Mouse (Mus musculus): Measurements from ENCODE around the gene Sel1l3. TPM values are rescaled to one million over a fixed set of nuclear protein-coding genes. Genes with fewer than 3 reads are reported as not detected.
A peak's percentile ranks its signal among the peaks of the same experiment; 100 is the strongest.

Gene Sel1l3
- polyA plus RNA-seq (2016; fragmentation: Nextera tagmentation; extraction: Ambion mirVana): 0.96 and 1.1 TPM in 2 replicates

DNA sequence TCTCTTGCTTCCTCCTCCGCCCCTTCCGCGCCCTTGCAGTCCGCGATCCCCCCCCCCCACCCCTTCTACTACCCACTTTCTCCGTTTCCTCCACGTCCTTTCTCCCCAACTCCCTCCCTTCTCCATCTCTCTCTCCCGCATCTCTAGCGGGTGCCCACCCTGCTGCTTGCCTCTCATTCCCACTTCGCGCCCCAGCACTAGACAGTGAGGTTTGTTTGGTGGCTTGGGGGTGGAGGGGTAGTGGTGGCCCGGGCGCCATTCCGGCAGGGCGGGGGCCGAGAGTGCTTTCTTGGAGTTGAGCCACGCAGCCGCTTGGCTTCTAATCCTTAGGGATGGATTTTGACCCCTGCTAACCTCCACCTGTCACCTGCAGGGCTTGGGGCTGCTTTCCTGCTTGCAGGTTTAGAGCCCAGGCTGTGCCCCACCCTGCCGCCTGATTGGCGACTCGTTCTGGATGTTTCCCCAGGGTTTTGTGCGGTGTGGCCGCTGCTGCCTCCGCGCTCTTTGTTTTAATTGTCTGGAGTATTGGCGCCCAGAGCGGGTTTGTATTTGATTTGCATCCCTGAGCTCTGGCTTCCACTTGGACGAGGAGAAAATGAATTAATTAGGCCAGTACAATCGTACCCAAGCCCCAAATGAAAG is at the start of gene Sel1l3:
TSS of gene Sel1l3 (minus strand) at position 217 of the 642 bp plus-strand sequence.
- no peaks in the 10 kb centered on the region for H3K9me3 ChIP-seq (replicated peaks)
- peak; percentile 48 for DNase-seq (ENCODE audit: low spot score)
- WGBS: under 1% methylated on average over 25 of the region's 29 CpGs
- H3K4me3 ChIP-seq: peak within 1 kb of the TSS; percentile 75
- H3K36me3 ChIP-seq: no peaks in the 10 kb centered on the region
- H3K4me1 ChIP-seq: peaks cover 36% of the 10 kb centered on the region
- peaks cover 73% of the 10 kb centered on the region for H3K27me3 ChIP-seq (ENCODE audit: low read depth, poor library complexity, severe bottlenecking)
- peak within 1 kb of the TSS; percentile 85 for H3K27ac ChIP-seq (replicated peaks)

DNA sequence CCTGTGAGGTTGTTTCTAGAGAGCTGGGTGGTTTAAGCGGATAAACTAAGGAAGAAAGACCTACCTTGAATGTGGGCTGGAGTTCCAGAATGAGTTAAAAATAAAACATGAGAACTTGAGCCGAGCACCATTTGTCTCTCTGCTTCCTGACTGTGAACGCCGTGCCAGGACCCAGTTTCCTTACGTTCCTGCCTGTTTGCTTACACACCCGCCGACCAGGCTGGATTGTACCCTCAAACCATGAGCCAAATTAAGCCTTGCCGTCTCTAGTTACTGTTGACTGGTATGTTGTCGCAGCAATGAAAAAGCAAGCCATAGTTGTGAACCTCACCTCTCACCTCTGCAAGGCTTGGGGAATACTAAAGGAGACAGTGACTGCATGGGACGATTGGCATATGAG is 48.3 kb upstream of the Sel1l3 start:
- Histone ChIP-seq H3K27ac (replicated peaks) (no peak overlapping the region), H3K4me3 (no peak overlapping the region), H3K36me3 (no peaks in the 10 kb centered on the region), H3K27me3 (ENCODE audit: low read depth, poor library complexity, severe bottlenecking) (peaks cover 29% of the 10 kb centered on the region), H3K9me3 (replicated peaks) (peaks cover 4% of the 10 kb centered on the region; the same call in 1 of the 2 replicates), H3K4me1 (peaks cover 25% of the 10 kb centered on the region)
- DNase-seq (ENCODE audit: low spot score): no peak
- WGBS: 91% methylated on average over 10 of the region's 10 CpGs

DNA sequence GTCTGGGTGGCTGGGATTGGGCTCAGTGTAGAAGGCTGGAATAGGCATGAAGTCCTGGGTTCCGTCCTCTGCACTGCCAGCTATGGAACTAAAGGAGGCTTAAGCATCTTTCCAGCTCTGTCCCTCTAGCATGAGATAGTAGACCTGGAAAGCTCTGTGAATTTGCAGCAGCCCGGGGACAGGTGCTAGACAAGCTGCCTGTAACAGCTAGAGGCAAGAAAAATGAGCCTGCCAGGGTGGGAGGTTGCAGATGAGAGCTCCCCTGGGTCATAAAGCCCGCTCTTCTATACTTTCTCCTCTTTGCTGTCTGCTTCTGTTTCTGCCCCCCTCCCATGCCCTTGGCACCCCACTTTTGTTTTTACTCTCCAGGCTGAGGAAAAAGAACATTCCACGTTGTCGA is 46.2 kb upstream of the Sel1l3 start:
- peaks cover 4% of the 10 kb centered on the region; the same call in 1 of the 2 replicates for H3K9me3 ChIP-seq (replicated peaks)
- peaks cover 35% of the 10 kb centered on the region for H3K4me1 ChIP-seq
- DNase-seq (ENCODE audit: low spot score): no peak
- no peaks in the 10 kb centered on the region for H3K36me3 ChIP-seq
- peaks cover 43% of the 10 kb centered on the region for H3K27me3 ChIP-seq (ENCODE audit: low read depth, poor library complexity, severe bottlenecking)
- H3K27ac ChIP-seq (replicated peaks): no peak overlapping the region
- WGBS: 76% methylated on average over 5 of the region's 5 CpGs
- no peak overlapping the region for H3K4me3 ChIP-seq

DNA sequence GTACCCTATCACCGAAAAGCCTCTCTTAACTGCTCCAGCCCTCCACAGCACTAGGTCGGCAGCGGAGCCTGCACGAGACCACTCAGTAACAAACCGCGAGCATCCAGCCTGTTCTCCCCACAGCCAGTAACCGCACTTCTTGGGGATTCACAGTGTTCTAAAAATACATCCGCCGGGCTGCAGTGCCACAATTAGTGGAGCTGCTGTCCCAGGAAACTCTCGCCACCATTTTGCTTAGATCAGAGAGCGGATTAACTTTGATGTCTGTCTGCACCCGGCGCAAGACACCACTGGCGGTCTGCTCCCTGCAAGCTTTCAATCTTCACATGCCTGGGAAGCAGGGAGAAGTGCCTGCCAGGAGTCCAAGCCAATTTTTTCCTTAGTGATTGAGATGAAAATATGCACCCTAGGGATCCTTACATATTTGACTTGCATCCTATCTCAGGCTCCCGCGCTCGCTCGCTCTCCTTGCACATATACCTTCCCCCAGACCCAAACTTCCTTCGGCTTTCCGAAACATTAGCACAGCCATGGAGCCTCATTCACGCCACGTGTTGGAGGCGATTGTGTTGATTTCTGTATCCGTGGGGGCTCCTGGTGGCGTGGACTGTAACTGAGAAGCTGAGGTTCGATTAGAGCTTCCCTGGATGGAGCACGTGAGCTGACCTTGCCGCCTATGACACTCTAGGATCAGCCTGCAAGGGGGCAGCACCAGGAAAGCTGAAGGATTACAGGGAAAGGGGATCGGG is 44.5 kb upstream of the Sel1l3 start:
- H3K4me3 ChIP-seq: peak overlapping the region; percentile 52
- peaks cover 38% of the 10 kb centered on the region for H3K4me1 ChIP-seq
- 7% methylated on average over 29 of the region's 29 CpGs for WGBS
- DNase-seq (ENCODE audit: low spot score): peak; percentile 65
- peaks cover 3% of the 10 kb centered on the region; the same call in 1 of the 2 replicates for H3K9me3 ChIP-seq (replicated peaks)
- no peaks in the 10 kb centered on the region for H3K36me3 ChIP-seq
- H3K27ac ChIP-seq (replicated peaks): peak overlapping the region; percentile 81
- peaks cover 44% of the 10 kb centered on the region for H3K27me3 ChIP-seq (ENCODE audit: low read depth, poor library complexity, severe bottlenecking)

DNA sequence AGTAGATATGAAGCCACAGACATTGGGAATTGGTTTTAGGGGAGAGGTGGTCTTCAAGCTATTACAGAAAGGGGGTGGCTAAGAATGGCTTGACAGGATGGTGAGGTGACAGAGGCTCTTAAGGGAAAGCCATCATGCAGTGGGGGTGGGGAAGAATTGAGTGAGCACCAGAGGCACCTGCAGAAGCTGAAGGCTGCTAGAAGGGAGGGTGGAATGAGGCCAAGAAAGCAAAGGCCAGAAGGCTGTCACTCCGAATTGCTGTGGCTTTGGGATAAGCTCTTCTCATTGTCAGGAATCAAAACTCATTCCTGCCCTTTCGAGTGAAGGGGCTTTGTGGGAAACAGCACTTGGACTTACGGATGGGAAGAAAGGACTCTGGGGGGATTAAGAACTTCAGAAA is 41.1 kb upstream of the Sel1l3 start:
- WGBS: 30% methylated on average over 3 of the region's 3 CpGs
- no peak overlapping the region for H3K27ac ChIP-seq (replicated peaks)
- DNase-seq (ENCODE audit: low spot score): no peak
- peaks cover 73% of the 10 kb centered on the region for H3K27me3 ChIP-seq (ENCODE audit: low read depth, poor library complexity, severe bottlenecking)
- no peak overlapping the region for H3K4me3 ChIP-seq
- H3K9me3 ChIP-seq (replicated peaks): no peaks in the 10 kb centered on the region
- H3K36me3 ChIP-seq: no peaks in the 10 kb centered on the region
- peaks cover 42% of the 10 kb centered on the region for H3K4me1 ChIP-seq

DNA sequence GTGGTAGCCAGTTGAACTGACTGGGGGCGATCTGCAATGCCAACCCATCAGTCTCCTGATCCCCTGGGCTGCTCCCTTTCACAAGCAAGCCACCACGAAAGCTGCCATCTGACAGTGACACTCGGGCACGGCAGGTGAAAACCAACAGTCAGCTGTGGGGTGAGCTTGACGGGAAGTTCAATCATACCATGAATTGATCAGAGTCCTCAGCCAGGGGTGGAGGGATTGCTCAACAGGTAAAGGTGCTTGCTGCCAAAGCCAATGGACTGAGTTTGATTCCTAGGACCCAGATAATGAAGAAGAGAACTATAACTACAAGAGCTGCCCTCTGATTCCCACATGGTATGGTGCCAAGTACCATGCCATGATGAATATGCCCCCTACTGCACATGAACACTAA is 40.4 kb upstream of the Sel1l3 start:
- H3K27ac ChIP-seq (replicated peaks): no peak overlapping the region
- peaks cover 40% of the 10 kb centered on the region for H3K4me1 ChIP-seq
- no peak for DNase-seq (ENCODE audit: low spot score)
- no peaks in the 10 kb centered on the region for H3K9me3 ChIP-seq (replicated peaks)
- H3K27me3 ChIP-seq (ENCODE audit: low read depth, poor library complexity, severe bottlenecking): peaks cover 73% of the 10 kb centered on the region
- 85% methylated on average over 5 of the region's 5 CpGs for WGBS
- H3K4me3 ChIP-seq: no peak overlapping the region
- no peaks in the 10 kb centered on the region for H3K36me3 ChIP-seq

DNA sequence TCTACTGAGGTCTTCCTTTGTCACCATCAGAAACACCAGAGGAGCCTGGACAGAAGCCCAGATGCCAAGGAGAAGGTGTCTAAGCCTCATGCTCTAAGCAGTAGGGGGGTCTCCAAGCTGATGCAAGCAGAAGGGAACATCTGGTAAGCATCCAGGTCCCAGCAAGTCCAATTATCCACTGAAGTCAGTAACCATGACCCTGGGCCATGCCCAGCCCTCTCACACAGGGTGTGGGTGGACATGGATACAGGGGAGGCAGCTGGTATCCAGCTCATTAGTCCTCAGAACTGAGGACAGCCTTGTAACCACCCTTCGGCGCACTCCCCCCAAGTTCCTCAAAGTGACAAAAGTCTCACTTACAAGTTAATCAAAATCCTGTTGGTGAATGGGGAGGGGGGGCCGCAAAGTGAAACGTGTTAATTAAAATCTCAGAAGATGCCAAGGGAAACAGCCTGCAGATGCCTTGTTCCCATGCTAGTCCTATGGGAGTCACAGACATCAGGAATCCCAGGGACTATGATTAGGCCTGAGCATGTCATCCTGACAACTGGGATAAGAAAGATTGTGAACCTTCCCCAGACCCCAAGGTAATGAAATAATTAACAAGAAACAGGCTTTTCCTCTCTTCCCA is 35.8 kb upstream of the Sel1l3 start:
- peaks cover 56% of the 10 kb centered on the region for H3K27me3 ChIP-seq (ENCODE audit: low read depth, poor library complexity, severe bottlenecking)
- 76% methylated on average over 4 of the region's 4 CpGs for WGBS
- H3K27ac ChIP-seq (replicated peaks): no peak overlapping the region
- H3K4me1 ChIP-seq: peaks cover 21% of the 10 kb centered on the region
- H3K9me3 ChIP-seq (replicated peaks): no peaks in the 10 kb centered on the region
- no peak overlapping the region for H3K4me3 ChIP-seq
- no peak for DNase-seq (ENCODE audit: low spot score)
- H3K36me3 ChIP-seq: no peaks in the 10 kb centered on the region

DNA sequence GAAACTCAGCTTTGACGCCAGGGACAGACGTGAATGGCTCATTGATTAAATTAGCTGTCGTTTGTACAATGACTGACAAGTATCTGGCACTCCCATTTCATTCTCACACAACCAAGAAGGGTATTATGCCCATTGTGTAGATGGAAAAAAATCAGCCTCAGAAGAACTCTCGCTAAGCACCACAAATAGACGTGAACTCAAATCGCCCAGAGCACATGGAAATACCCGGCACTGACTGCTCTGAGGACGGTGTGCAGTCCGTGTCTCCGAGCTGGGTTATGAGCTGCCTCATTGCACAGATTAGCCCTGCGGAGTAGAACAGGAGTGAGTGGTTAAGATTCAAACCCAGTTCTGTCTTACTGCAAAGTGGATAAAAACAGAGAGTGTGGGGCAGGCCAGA is 34.8 kb upstream of the Sel1l3 start:
- no peak for DNase-seq (ENCODE audit: low spot score)
- Histone ChIP-seq H3K27ac (replicated peaks) (no peak overlapping the region), H3K27me3 (ENCODE audit: low read depth, poor library complexity, severe bottlenecking) (peaks cover 56% of the 10 kb centered on the region), H3K4me1 (peaks cover 21% of the 10 kb centered on the region), H3K36me3 (no peaks in the 10 kb centered on the region), H3K9me3 (replicated peaks) (no peaks in the 10 kb centered on the region), H3K4me3 (no peak overlapping the region)
- WGBS: 49% methylated on average over 11 of the region's 11 CpGs

DNA sequence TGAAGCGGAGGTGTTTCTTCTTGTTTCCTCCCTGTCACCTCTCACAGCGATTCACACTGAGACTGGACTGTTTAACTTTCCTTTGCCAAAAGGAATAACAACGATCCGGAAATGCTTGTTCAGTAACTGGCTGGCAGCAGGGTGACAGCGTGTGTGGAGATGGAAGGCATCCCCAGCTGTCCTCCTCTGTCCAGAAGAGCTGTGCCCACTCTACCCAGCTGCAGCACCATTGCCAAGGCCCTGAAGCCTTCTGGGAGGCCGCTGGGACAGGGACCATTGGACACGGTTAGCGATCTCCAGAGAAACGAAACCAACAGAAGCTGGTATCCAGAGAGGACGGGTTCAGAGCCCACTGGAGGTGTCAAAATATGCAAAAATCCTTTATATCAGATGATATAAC is 30.2 kb upstream of the Sel1l3 start:
- Histone ChIP-seq H3K4me3 (no peak overlapping the region), H3K27me3 (ENCODE audit: low read depth, poor library complexity, severe bottlenecking) (peaks cover 18% of the 10 kb centered on the region; the same call in 1 of the 2 replicates), H3K36me3 (no peaks in the 10 kb centered on the region), H3K9me3 (replicated peaks) (no peaks in the 10 kb centered on the region), H3K4me1 (peaks cover 20% of the 10 kb centered on the region), H3K27ac (replicated peaks) (no peak overlapping the region)
- no peak for DNase-seq (ENCODE audit: low spot score)
- WGBS: 86% methylated on average over 10 of the region's 10 CpGs

DNA sequence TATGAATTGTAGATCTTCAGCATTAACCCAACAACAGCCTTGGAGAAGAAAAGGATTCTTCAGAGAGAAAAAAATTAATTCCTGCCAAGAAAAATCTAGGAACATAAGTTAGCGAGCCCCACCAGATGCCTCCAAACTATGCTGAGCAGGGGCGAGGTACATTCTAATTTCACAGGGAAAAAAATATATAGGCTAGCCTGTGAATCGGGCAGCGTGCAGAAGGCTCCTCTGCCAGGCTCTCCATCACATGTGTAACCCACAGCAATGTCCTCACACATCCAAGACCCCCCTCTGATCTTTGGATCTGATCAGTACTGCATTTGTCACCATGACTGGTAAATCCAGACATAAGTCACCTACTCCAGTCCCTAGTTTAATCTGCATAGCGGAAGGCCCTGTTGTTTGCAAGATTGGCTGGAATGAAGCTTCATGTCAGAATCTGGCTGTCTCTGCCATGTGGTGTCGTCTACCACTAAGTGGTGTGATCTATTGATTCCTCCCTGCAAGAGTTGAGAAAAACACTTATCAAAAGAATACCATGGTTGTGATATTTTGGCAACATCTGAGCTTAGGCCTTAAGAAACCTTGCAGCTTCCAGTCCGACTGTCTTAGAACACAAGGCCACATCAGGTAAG is 29.3 kb upstream of the Sel1l3 start:
- peaks cover 18% of the 10 kb centered on the region; the same call in 1 of the 2 replicates for H3K27me3 ChIP-seq (ENCODE audit: low read depth, poor library complexity, severe bottlenecking)
- 91% methylated on average over 7 of the region's 7 CpGs for WGBS
- no peaks in the 10 kb centered on the region for H3K9me3 ChIP-seq (replicated peaks)
- no peak overlapping the region for H3K27ac ChIP-seq (replicated peaks)
- no peak overlapping the region for H3K4me3 ChIP-seq
- H3K36me3 ChIP-seq: no peaks in the 10 kb centered on the region
- DNase-seq (ENCODE audit: low spot score): no peak
- H3K4me1 ChIP-seq: peaks cover 11% of the 10 kb centered on the region

DNA sequence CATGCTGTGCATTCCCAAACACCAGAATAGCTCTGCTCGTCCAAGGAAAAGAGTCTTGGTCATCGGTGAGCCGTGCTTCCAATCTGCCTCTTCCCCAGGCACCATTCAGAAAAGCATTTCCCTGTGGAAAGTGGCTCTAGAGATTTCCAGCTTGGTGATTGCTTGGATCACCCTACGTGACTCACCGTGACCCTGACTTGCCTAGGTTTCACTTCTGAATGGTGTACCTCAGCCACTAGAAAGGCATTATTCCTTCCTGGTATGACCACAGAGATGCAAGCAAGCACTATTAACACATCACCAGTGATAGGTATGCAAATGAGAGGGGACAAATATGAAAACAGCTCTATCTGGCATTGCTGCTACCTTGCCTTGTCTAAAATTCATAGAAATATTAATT is 28.2 kb upstream of the Sel1l3 start:
- no peak overlapping the region for H3K4me3 ChIP-seq
- WGBS: 89% methylated on average over 5 of the region's 5 CpGs
- no peaks in the 10 kb centered on the region for H3K36me3 ChIP-seq
- H3K27ac ChIP-seq (replicated peaks): no peak overlapping the region
- no peaks in the 10 kb centered on the region for H3K9me3 ChIP-seq (replicated peaks)
- peaks cover 19% of the 10 kb centered on the region for H3K4me1 ChIP-seq
- H3K27me3 ChIP-seq (ENCODE audit: low read depth, poor library complexity, severe bottlenecking): peaks cover 10% of the 10 kb centered on the region; the same call in 1 of the 2 replicates
- no peak for DNase-seq (ENCODE audit: low spot score)

DNA sequence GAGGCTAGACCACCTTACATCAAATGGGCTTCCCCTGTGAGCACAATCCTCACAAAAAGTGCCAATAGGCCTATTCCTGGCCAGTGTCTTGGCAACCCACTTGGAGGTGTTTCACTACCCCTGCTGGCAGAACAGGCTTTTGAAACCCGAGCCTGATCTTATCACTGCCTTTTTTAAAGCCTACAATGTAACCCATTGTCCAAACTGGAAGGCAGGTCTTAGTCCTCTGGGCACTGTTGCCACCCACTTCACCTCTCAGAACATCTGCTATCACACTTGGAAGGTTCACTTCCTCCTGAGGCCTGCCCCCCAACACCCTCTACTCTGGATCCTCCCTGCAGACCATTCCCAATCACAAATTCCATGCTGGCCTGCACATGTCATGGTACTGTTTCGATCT is 27.4 kb upstream of the Sel1l3 start:
- H3K27ac ChIP-seq (replicated peaks): no peak overlapping the region
- no peak overlapping the region for H3K4me3 ChIP-seq
- H3K9me3 ChIP-seq (replicated peaks): no peaks in the 10 kb centered on the region
- no peaks in the 10 kb centered on the region for H3K36me3 ChIP-seq
- peaks cover 27% of the 10 kb centered on the region for H3K4me1 ChIP-seq
- WGBS: 66% methylated on average over 2 of the region's 2 CpGs
- DNase-seq (ENCODE audit: low spot score): no peak
- peaks cover 5% of the 10 kb centered on the region; the same call in 1 of the 2 replicates for H3K27me3 ChIP-seq (ENCODE audit: low read depth, poor library complexity, severe bottlenecking)
